Comparison of ENCODE assay signal across 10 mouse cellular contexts in genomic region chr19:4051741-4052515, GRCm38 (mm10). TPM values are rescaled to one million over a fixed set of nuclear protein-coding genes. Genes with fewer than 3 reads are reported as not detected.
DNase-seq lines count a peak whose midpoint lies in the region; ATAC-seq and TF ChIP-seq lines count a peak whose summit lies in the region.
"Had no signal": no experiment of that assay in that cellular context is flagged by ENCODE, and none has a peak within 500 bp of the region (broad histone marks: within the 10 kb centered on the region; RNA-seq: fewer than 3 reads in every experiment).

No protein-coding gene starts in this region.

- no peak overlapping the region for H3K27ac ChIP-seq in intestine, postnatal 0 days (ENCODE audit: low read depth, low read length)
- H3K27ac ChIP-seq in intestine, embryonic 15.5 days: no peak overlapping the region
- peak overlapping the region; percentile 77 for H3K27ac ChIP-seq in CH12.LX (ENCODE audit: insufficient read depth, low read depth)
- H3K27ac ChIP-seq in embryonic facial prominence, embryonic 14.5 days (replicated peaks; ENCODE audit: low read depth, low read length): no peak overlapping the region
- H3K27ac ChIP-seq: limb, embryonic 15.5 days had no signal

- in situ Hi-C loops in CH12.LX (cut with MboI; ENCODE audit: low pct_ligation_motif_present, low pct_unique_long_range_greater_than_20kb, low sequenced_read_pairs): loop anchor here (5.0 kb wide), 2 partner anchors 35 kb away; no protein-coding TSS in a partner anchor

- H3K36me3 ChIP-seq in intestine, postnatal 0 days (ENCODE audit: control insufficient read depth, insufficient read depth): no peaks in the 10 kb centered on the region
- no peaks in the 10 kb centered on the region for H3K36me3 ChIP-seq in intestine, embryonic 15.5 days
- no peaks in the 10 kb centered on the region for H3K36me3 ChIP-seq in CH12.LX (replicated peaks in 1 of 2; ENCODE audit: control insufficient read depth in 1 of 2, insufficient read depth in 1 of 2, low read length in 1 of 2)
- no peaks in the 10 kb centered on the region for H3K36me3 ChIP-seq in embryonic facial prominence, embryonic 14.5 days (ENCODE audit: control insufficient read depth, insufficient read depth, low read length)
- H3K36me3 ChIP-seq: limb, embryonic 15.5 days had no signal

- DNase-seq in CH12.LX (ENCODE audit: extremely low read depth): peak; percentile 78
- DNase-seq in adrenal gland, postnatal 36 days: peak; percentile 71 to 77
- DNase-seq in embryonic facial prominence, embryonic 14.5 days (ENCODE audit: low spot score): peak; percentile 35
- DNase-seq in kidney, postnatal 14 days: peak; percentile 77
- DNase-seq in thymus, postnatal 0 days (ENCODE audit: low spot score): peak; percentile 72

- no peak overlapping the region for H3K4me2 ChIP-seq in intestine, postnatal 0 days (replicated peaks; ENCODE audit: low read depth)
- no peak overlapping the region for H3K4me2 ChIP-seq in intestine, embryonic 15.5 days (replicated peaks)
- H3K4me2 ChIP-seq in CH12.LX (ENCODE audit: insufficient read depth, low read depth, poor library complexity, severe bottlenecking): peak overlapping the region; percentile 63
- no peak overlapping the region for H3K4me2 ChIP-seq in embryonic facial prominence, embryonic 14.5 days (ENCODE audit: low read depth, low read length)
- H3K4me2 ChIP-seq: limb, embryonic 15.5 days had no signal

- H3K79me2 ChIP-seq in CH12.LX (replicated peaks; ENCODE audit: control insufficient read depth, extremely low read depth, insufficient read depth, poor library complexity, severe bottlenecking): no peaks in the 10 kb centered on the region

- 55% methylated on average over 10 of the region's 10 CpGs for WGBS in intestine, postnatal 0 days
- 51% methylated on average over 10 of the region's 10 CpGs for WGBS in intestine, embryonic 15.5 days
- 50% methylated on average over 10 of the region's 10 CpGs for WGBS in embryonic facial prominence, embryonic 14.5 days

- no peaks in the 10 kb centered on the region for H3K27me3 ChIP-seq in intestine, postnatal 0 days (replicated peaks; ENCODE audit: control insufficient read depth, insufficient read depth, low read length)
- no peaks in the 10 kb centered on the region for H3K27me3 ChIP-seq in intestine, embryonic 15.5 days (replicated peaks)
- H3K27me3 ChIP-seq in CH12.LX (replicated peaks): no peaks in the 10 kb centered on the region
- no peaks in the 10 kb centered on the region for H3K27me3 ChIP-seq in embryonic facial prominence, embryonic 14.5 days (replicated peaks; ENCODE audit: control insufficient read depth, insufficient read depth, low read length)
- H3K27me3 ChIP-seq: limb, embryonic 15.5 days had no signal

- no peak for ATAC-seq in intestine, postnatal 0 days
- ATAC-seq in intestine, embryonic 15.5 days: no peak
- ATAC-seq in embryonic facial prominence, embryonic 14.5 days (ENCODE audit: low read depth): no peak
- ATAC-seq in megakaryocyte progenitor cell, adult 5-6 weeks (replicated peaks; ENCODE audit: poor library complexity): 0 out of 2 replicates have a peak, but pooled peaks have one; percentile 47

- dilution Hi-C loops in CH12.LX (cut with MboI; ENCODE audit: extremely low pct_ligation_motif_present, extremely low pct_unique_long_range_greater_than_20kb, low sequenced_read_pairs): no loop called here

- peak; percentile 71 for TF ChIP-seq RAD21 in CH12.LX (IDR thresholded peaks at IDR 0.05; ENCODE audit: low read depth, low read length)

- H3K9me3 ChIP-seq in intestine, postnatal 0 days (ENCODE audit: control insufficient read depth): no peaks in the 10 kb centered on the region
- H3K9me3 ChIP-seq in intestine, embryonic 15.5 days: no peaks in the 10 kb centered on the region
- H3K9me3 ChIP-seq in CH12.LX (replicated peaks; ENCODE audit: low read length): peaks cover 2% of the 10 kb centered on the region
- H3K9me3 ChIP-seq in embryonic facial prominence, embryonic 14.5 days (ENCODE audit: control insufficient read depth, low read length): no peaks in the 10 kb centered on the region
- H3K9me3 ChIP-seq: limb, embryonic 15.5 days had no signal

- no peak overlapping the region for H3K9ac ChIP-seq in intestine, postnatal 0 days (ENCODE audit: low read depth, low read length)
- H3K9ac ChIP-seq in intestine, embryonic 15.5 days: no peak overlapping the region
- H3K9ac ChIP-seq in CH12.LX (ENCODE audit: insufficient read depth, low read depth): no peak overlapping the region; the same call in 1 of the 2 replicates
- H3K9ac ChIP-seq in embryonic facial prominence, embryonic 14.5 days (ENCODE audit: low read depth, low read length): no peak overlapping the region; the same call in 1 of the 2 replicates
- H3K9ac ChIP-seq: limb, embryonic 15.5 days had no signal

- no peak overlapping the region for H3K4me3 ChIP-seq in intestine, postnatal 0 days (ENCODE audit: low read depth, low read length)
- H3K4me3 ChIP-seq in intestine, embryonic 15.5 days (replicated peaks): no peak overlapping the region
- no peak overlapping the region for H3K4me3 ChIP-seq in CH12.LX (replicated peaks in 1 of 3; ENCODE audit: low read depth in 2 of 3, low read length in 2 of 3, poor library complexity in 1 of 3)
- no peak overlapping the region for H3K4me3 ChIP-seq in embryonic facial prominence, embryonic 14.5 days (ENCODE audit: low read depth, low read length)
- H3K4me3 ChIP-seq: erythroblast, embryonic 14.5 days; limb, embryonic 15.5 days had no signal

- TF ChIP-seq EP300 in CH12.LX (IDR thresholded peaks at IDR 0.05; ENCODE audit: low read length): peak; percentile 46

- TF ChIP-seq CTCF in intestine, postnatal 0 days (IDR thresholded peaks at IDR 0.05; ENCODE audit: low read depth): peak; percentile 92
- TF ChIP-seq CTCF in CH12.LX (conservative IDR thresholded peaks at IDR 0.05 in 1 of 2, IDR thresholded peaks at IDR 0.05 in 1 of 2; ENCODE audit: low read depth in 2 of 2, low read length in 2 of 2): peak; percentile 76 to 88

- H3K4me1 ChIP-seq in intestine, postnatal 0 days (replicated peaks; ENCODE audit: control insufficient read depth, insufficient read depth, low read length): peaks cover 10% of the 10 kb centered on the region; the same call in 1 of the 2 replicates
- H3K4me1 ChIP-seq in intestine, embryonic 15.5 days (replicated peaks): peaks cover 10% of the 10 kb centered on the region
- H3K4me1 ChIP-seq in CH12.LX (ENCODE audit: control insufficient read depth in 1 of 2, insufficient read depth in 2 of 2): peaks cover 11 to 45% of the 10 kb centered on the region in 2 experiments; a peak in 3 of 4 replicates
- no peaks in the 10 kb centered on the region for H3K4me1 ChIP-seq in embryonic facial prominence, embryonic 14.5 days (ENCODE audit: control insufficient read depth, insufficient read depth, low read length)

- no peak for TF ChIP-seq POLR2A in CH12.LX (IDR thresholded peaks at IDR 0.05; ENCODE audit: low read depth, low read length)

RNA-seq across cellular contexts. Expression of gene Gstp2, which starts 6.1 kb away (rescaled TPM):
- 151 and 182 TPM in 2 replicates for polyA plus RNA-seq in intestine, postnatal 0 days (2015; fragmentation: Nextera tagmentation; extraction: Ambion mirVana)
- polyA plus RNA-seq in intestine, embryonic 15.5 days (2015; fragmentation: Nextera tagmentation; extraction: Ambion mirVana): 24.3 and 35.8 TPM in 2 replicates
- 6.0 and 21.1 TPM in 2 replicates for total RNA-seq in CH12.LX (2012; rRNA removed)
- not detected in 2 replicates for total RNA-seq in CH12.LX (2014; rRNA removed)
- polyA plus RNA-seq in CH12.LX (2012; ENCODE audit: insufficient read length, low read depth): 1.4 and 2.4 TPM in 2 replicates
- total RNA-seq in adrenal gland, postnatal 36 days (2021): 10 to 100 TPM; 56.1 to 59.7 TPM
- 1.2 and 4.5 TPM in 2 replicates for polyA plus RNA-seq in embryonic facial prominence, embryonic 14.5 days (2014; fragmentation: Nextera tagmentation; extraction: Ambion mirVana)
- not detected in 2 replicates for total RNA-seq in megakaryocyte progenitor cell, adult 5-6 weeks (2015)
- total RNA-seq in megakaryocyte progenitor cell, adult 5-6 weeks (2017): not detected in 2 replicates
- 4.5 and 6.1 TPM in 2 replicates for polyA plus RNA-seq in thymus, postnatal 0 days (2015; fragmentation: Nextera tagmentation; extraction: Ambion mirVana)
- polyA plus RNA-seq: erythroblast, embryonic 14.5 days had no signal

RNA-seq across cellular contexts. Expression of gene Gstp3, which starts 7.4 kb away (rescaled TPM):
- polyA plus RNA-seq in intestine, postnatal 0 days (2015; fragmentation: Nextera tagmentation; extraction: Ambion mirVana): 68.7 and 72.6 TPM in 2 replicates
- polyA plus RNA-seq in intestine, embryonic 15.5 days (2015; fragmentation: Nextera tagmentation; extraction: Ambion mirVana): 6.9 and 9.2 TPM in 2 replicates
- total RNA-seq in CH12.LX (2012; rRNA removed) (0.46 and 1.4 TPM in 2 replicates), CH12.LX (2014; rRNA removed) (not detected in 2 replicates)
- polyA plus RNA-seq in CH12.LX (2012; ENCODE audit: insufficient read length, low read depth): not detected in 2 replicates
- total RNA-seq in adrenal gland, postnatal 36 days (2021): under 1 TPM; 0.63 to 0.99 TPM
- polyA plus RNA-seq in embryonic facial prominence, embryonic 14.5 days (2014; fragmentation: Nextera tagmentation; extraction: Ambion mirVana): 0.35 TPM in 1 of 2 replicates, not detected in the other
- total RNA-seq in megakaryocyte progenitor cell, adult 5-6 weeks (2015): 1.4 and 7.5 TPM in 2 replicates
- 2.2 TPM in 2 replicates for total RNA-seq in megakaryocyte progenitor cell, adult 5-6 weeks (2017)
- 10.3 and 13.9 TPM in 2 replicates for polyA plus RNA-seq in thymus, postnatal 0 days (2015; fragmentation: Nextera tagmentation; extraction: Ambion mirVana)

RNA-seq across cellular contexts. Expression of gene Gstp1, which starts 14.1 kb away (rescaled TPM):
- polyA plus RNA-seq in intestine, postnatal 0 days (2015; fragmentation: Nextera tagmentation; extraction: Ambion mirVana): 746 and 756 TPM in 2 replicates
- 973 and 1,014 TPM in 2 replicates for polyA plus RNA-seq in intestine, embryonic 15.5 days (2015; fragmentation: Nextera tagmentation; extraction: Ambion mirVana)
- total RNA-seq in CH12.LX (2012; rRNA removed): 529 and 544 TPM in 2 replicates
- 333 and 343 TPM in 2 replicates for total RNA-seq in CH12.LX (2014; rRNA removed)
- 468 and 696 TPM in 2 replicates for polyA plus RNA-seq in CH12.LX (2012; ENCODE audit: insufficient read length, low read depth)
- total RNA-seq in adrenal gland, postnatal 36 days (2021): 100 to 1,000 TPM; 354 to 397 TPM
- polyA plus RNA-seq in embryonic facial prominence, embryonic 14.5 days (2014; fragmentation: Nextera tagmentation; extraction: Ambion mirVana): 483 and 496 TPM in 2 replicates
- total RNA-seq in megakaryocyte progenitor cell, adult 5-6 weeks (2015): 264 and 361 TPM in 2 replicates
- total RNA-seq in megakaryocyte progenitor cell, adult 5-6 weeks (2017): 79.8 and 88.4 TPM in 2 replicates
- polyA plus RNA-seq in thymus, postnatal 0 days (2015; fragmentation: Nextera tagmentation; extraction: Ambion mirVana): 609 and 681 TPM in 2 replicates

RNA-seq across cellular contexts. Expression of gene Cabp2, which starts 29.4 kb away (rescaled TPM):
- polyA plus RNA-seq in intestine, postnatal 0 days (2015; fragmentation: Nextera tagmentation; extraction: Ambion mirVana): not detected in 2 replicates
- 1.7 and 2.8 TPM in 2 replicates for polyA plus RNA-seq in intestine, embryonic 15.5 days (2015; fragmentation: Nextera tagmentation; extraction: Ambion mirVana)
- total RNA-seq in CH12.LX (2012; rRNA removed) (not detected in 2 replicates), CH12.LX (2014; rRNA removed) (not detected in 2 replicates)
- not detected in 2 replicates for polyA plus RNA-seq in CH12.LX (2012; ENCODE audit: insufficient read length, low read depth)
- not detected for total RNA-seq in adrenal gland, postnatal 36 days (2021)
- polyA plus RNA-seq in embryonic facial prominence, embryonic 14.5 days (2014; fragmentation: Nextera tagmentation; extraction: Ambion mirVana): not detected in 2 replicates
- total RNA-seq in megakaryocyte progenitor cell, adult 5-6 weeks (2015): not detected in 2 replicates
- total RNA-seq in megakaryocyte progenitor cell, adult 5-6 weeks (2017): not detected in 2 replicates
- polyA plus RNA-seq in thymus, postnatal 0 days (2015; fragmentation: Nextera tagmentation; extraction: Ambion mirVana): 0.42 TPM in 1 of 2 replicates, not detected in the other
- polyA plus RNA-seq: erythroblast, embryonic 14.5 days; limb, embryonic 15.5 days had no signal

RNA-seq across cellular contexts. Expression of gene Ndufv1, which starts 39.3 kb away (rescaled TPM):
- polyA plus RNA-seq in intestine, postnatal 0 days (2015; fragmentation: Nextera tagmentation; extraction: Ambion mirVana): 244 and 255 TPM in 2 replicates
- 241 and 274 TPM in 2 replicates for polyA plus RNA-seq in intestine, embryonic 15.5 days (2015; fragmentation: Nextera tagmentation; extraction: Ambion mirVana)
- total RNA-seq in CH12.LX (2012; rRNA removed) (183 TPM in 2 replicates), CH12.LX (2014; rRNA removed) (119 TPM in 2 replicates)
- 133 and 136 TPM in 2 replicates for polyA plus RNA-seq in CH12.LX (2012; ENCODE audit: insufficient read length, low read depth)
- 100 to 1,000 TPM; 355 to 381 TPM for total RNA-seq in adrenal gland, postnatal 36 days (2021)
- polyA plus RNA-seq in embryonic facial prominence, embryonic 14.5 days (2014; fragmentation: Nextera tagmentation; extraction: Ambion mirVana): 188 and 199 TPM in 2 replicates
- 123 and 135 TPM in 2 replicates for total RNA-seq in megakaryocyte progenitor cell, adult 5-6 weeks (2015)
- total RNA-seq in megakaryocyte progenitor cell, adult 5-6 weeks (2017): 223 and 254 TPM in 2 replicates
- 191 and 194 TPM in 2 replicates for polyA plus RNA-seq in thymus, postnatal 0 days (2015; fragmentation: Nextera tagmentation; extraction: Ambion mirVana)
